Mouse (Mus musculus) right cerebral cortex, postnatal 36 days (tissue): ENCODE results near the gene Olfr521.
"Not testable (repeated sequence)": the region's sequence is repeated elsewhere in the genome, so short reads cannot be mapped to it uniquely, and the experiment has no call there.

Experiments used
- DNase-seq, 2 experiments: peaks; one replicate each; pipeline ENCODE4 v3.0.0; 2022; ENCODE audit warnings: low spot score in 2 of 2, mixed read lengths in 1 of 2

Gene Olfr521

DNA sequence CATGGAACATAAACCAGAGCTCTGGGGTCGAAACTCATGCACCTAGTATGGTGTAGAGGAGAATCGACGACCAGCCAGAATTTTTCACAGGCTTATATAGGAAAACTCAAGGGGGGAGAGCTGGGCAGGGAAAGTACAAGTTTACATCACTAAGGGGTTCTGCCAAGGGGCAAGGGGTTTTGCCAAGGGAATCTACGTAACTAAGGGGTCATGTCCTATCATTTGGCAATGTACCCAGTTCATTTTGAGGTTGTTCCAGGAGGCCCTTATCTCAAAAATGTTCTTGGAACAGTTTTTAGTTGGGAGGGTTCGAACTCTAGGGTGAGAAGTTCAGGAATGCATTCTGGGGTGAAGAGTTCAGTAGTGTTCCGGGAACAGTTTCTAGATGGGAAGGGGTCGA, 43.7 kb downstream of the Olfr521 start:
- not testable (repeated sequence) for DNase-seq

DNA sequence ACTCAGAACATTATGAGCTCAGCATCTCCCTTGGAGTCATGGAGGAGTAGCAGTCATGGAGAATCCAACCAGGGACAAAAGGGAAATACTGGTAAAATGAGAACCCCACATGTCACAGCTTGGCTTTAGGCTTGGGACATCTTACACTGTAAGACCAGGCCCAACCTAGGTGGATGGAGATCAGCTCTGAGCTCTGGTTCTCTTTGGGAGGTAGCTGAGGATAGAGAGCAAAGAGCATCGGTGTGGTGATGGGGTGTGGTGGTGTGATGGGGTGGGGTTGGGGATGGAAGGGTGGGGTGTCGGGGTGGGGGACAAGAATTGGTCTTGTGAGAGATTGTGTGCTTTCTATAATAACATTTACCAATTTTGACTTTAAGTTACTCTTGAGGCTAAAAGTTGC, 47.5 kb downstream of the Olfr521 start:
- DNase-seq: no peak

DNA sequence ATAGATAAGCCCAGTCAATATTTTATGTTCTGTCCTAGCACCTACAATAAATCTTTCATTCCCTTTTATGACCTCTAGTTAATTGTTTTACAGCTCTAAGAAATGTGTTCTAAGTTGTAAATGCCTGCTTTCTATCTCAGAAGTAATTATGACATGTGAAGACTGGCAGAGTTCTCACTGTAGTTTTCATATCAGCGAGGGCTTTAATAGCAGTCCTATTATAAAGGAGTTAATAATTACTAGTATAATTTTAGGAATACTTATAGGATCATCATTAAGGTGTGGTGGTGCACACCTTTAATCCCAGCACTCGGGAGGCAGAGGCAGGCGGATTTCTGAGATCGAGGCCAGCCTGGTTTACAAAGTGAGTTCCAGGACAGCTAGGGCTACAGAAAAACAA, 48.4 kb downstream of the Olfr521 start:
- no peak for DNase-seq

DNA sequence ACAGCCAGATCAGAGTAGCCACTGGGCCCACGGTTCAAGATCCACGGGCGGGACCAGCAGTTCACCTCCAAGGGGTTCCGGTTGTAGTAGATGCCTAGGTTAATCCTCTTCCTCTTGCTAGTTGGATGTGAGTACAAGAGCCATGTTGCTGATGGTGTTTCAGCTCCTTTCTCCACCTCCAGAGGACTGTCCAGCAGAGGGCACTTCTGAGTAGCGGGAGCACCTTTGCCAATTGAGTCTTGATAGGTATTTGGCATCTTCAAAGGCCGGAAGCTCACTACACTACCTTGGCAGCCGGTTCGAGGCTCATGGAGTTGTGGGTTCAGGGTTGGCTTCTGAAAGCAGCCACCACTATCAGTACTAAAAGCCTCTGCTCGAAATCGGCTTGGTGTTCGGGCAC, 50.1 kb downstream of the Olfr521 start:
- no peak for DNase-seq

DNA sequence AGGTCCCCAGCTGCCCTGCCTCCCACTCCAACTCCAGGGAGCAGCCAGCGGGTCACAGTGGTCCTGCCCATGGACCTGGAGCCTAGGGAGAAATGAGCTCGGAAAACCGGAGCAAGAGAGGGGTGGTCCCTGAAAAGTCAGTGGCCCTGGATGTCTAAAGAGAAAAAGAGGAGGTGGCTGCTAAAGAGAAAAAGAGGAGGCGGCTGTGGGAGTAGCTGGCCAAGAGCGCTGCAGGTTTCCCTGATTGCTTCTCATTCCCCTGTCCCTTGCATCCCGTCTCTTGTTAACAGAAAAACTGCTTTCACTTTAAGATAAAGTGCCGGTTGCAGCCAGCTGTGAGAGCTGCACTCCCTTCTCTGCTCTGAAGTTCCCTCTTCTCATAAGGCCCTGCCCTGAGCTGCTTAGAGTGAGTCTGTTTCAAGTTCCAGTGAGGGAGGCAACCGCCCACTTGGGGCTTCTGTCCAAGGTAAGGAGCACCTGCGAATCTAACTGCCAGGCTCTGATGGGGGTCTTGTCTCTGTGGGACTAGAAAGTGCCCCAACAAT, 54.9 kb downstream of the Olfr521 start:
- DNase-seq: not testable (repeated sequence)
